Mouse (Mus musculus): ENCODE data around the gene Stx6. TPM values are rescaled to one million over a fixed set of nuclear protein-coding genes. Genes with fewer than 3 reads are reported as not detected.

The Stx6 gene
- polyA plus RNA-seq (2012), result 2.9 and 3.2 TPM in 2 replicates

- peaks cover 28% of the 10 kb centered on the region for H3K4me1 ChIP-seq (ENCODE audit: control insufficient read depth)
- peak within 1 kb of the TSS; percentile 97 for H3K4me3 ChIP-seq (replicated peaks)
- no peaks in the 10 kb centered on the region for H3K9me3 ChIP-seq (ENCODE audit: control insufficient read depth, low read length)
- TF ChIP-seq GATA1 (IDR thresholded peaks at IDR 0.05; ENCODE audit: low read length) (no peak), TAL1 (IDR thresholded peaks at IDR 0.05; ENCODE audit: low read length) (no peak)
- peaks cover 14% of the 10 kb centered on the region for H3K27me3 ChIP-seq (ENCODE audit: control insufficient read depth)
- no peaks in the 10 kb centered on the region for H3K36me3 ChIP-seq (ENCODE audit: control insufficient read depth)
Observed at GRCm38 (mm10) chr1:155158141-155158969, at the start of gene Stx6. Gene Stx6, plus strand, starts transcription at chr1:155158715.

- Histone ChIP-seq H3K27me3 (ENCODE audit: control insufficient read depth) (peaks cover 54% of the 10 kb centered on the region), H3K36me3 (ENCODE audit: control insufficient read depth) (no peaks in the 10 kb centered on the region), H3K4me1 (ENCODE audit: control insufficient read depth) (no peaks in the 10 kb centered on the region), H3K4me3 (replicated peaks) (no peak overlapping the region), H3K9me3 (ENCODE audit: control insufficient read depth, low read length) (no peaks in the 10 kb centered on the region; the same call in 1 of the 2 replicates)
- TF ChIP-seq TAL1 (IDR thresholded peaks at IDR 0.05; ENCODE audit: low read length), result no peak
- no peak for TF ChIP-seq GATA1 (IDR thresholded peaks at IDR 0.05; ENCODE audit: low read length)
Observed at GRCm38 (mm10) chr1:155109387-155110350, 48.8 kb upstream of the Stx6 start.

GRCm38 (mm10) chr1:155111491-155111890, 47.0 kb upstream of the Stx6 start:
- no peaks in the 10 kb centered on the region; the same call in 1 of the 2 replicates for H3K9me3 ChIP-seq (ENCODE audit: control insufficient read depth, low read length)
- no peak for TF ChIP-seq TAL1 (IDR thresholded peaks at IDR 0.05; ENCODE audit: low read length)
- no peak for TF ChIP-seq GATA1 (IDR thresholded peaks at IDR 0.05; ENCODE audit: low read length)
- H3K27me3 ChIP-seq (ENCODE audit: control insufficient read depth), result peaks cover 58% of the 10 kb centered on the region
- H3K4me1 ChIP-seq (ENCODE audit: control insufficient read depth), result no peaks in the 10 kb centered on the region
- H3K4me3 ChIP-seq (replicated peaks), result no peak overlapping the region
- no peaks in the 10 kb centered on the region for H3K36me3 ChIP-seq (ENCODE audit: control insufficient read depth)

GRCm38 (mm10) chr1:155112118-155112517, 46.4 kb upstream of the Stx6 start:
- Histone ChIP-seq H3K4me1 (ENCODE audit: control insufficient read depth) (no peaks in the 10 kb centered on the region), H3K9me3 (ENCODE audit: control insufficient read depth, low read length) (no peaks in the 10 kb centered on the region; the same call in 1 of the 2 replicates), H3K36me3 (ENCODE audit: control insufficient read depth) (no peaks in the 10 kb centered on the region), H3K4me3 (replicated peaks) (no peak overlapping the region), H3K27me3 (ENCODE audit: control insufficient read depth) (peaks cover 53% of the 10 kb centered on the region)
- TF ChIP-seq TAL1 (IDR thresholded peaks at IDR 0.05; ENCODE audit: low read length) (no peak), GATA1 (IDR thresholded peaks at IDR 0.05; ENCODE audit: low read length) (no peak)

- TF ChIP-seq GATA1 (IDR thresholded peaks at IDR 0.05; ENCODE audit: low read length), result no peak
- TF ChIP-seq TAL1 (IDR thresholded peaks at IDR 0.05; ENCODE audit: low read length), result 0 out of 3 replicates have a peak, but pooled peaks have one; percentile 16
- H3K27me3 ChIP-seq (ENCODE audit: control insufficient read depth), result peaks cover 53% of the 10 kb centered on the region
- no peaks in the 10 kb centered on the region; the same call in 1 of the 2 replicates for H3K9me3 ChIP-seq (ENCODE audit: control insufficient read depth, low read length)
- no peaks in the 10 kb centered on the region for H3K4me1 ChIP-seq (ENCODE audit: control insufficient read depth)
- H3K4me3 ChIP-seq (replicated peaks), result no peak overlapping the region
- H3K36me3 ChIP-seq (ENCODE audit: control insufficient read depth), result no peaks in the 10 kb centered on the region
Observed at GRCm38 (mm10) chr1:155112875-155113274, 45.6 kb upstream of the Stx6 start.

GRCm38 (mm10) chr1:155113946-155114345, 44.6 kb upstream of the Stx6 start:
- Histone ChIP-seq H3K4me1 (ENCODE audit: control insufficient read depth) (no peaks in the 10 kb centered on the region), H3K27me3 (ENCODE audit: control insufficient read depth) (peaks cover 43% of the 10 kb centered on the region), H3K36me3 (ENCODE audit: control insufficient read depth) (no peaks in the 10 kb centered on the region), H3K9me3 (ENCODE audit: control insufficient read depth, low read length) (no peaks in the 10 kb centered on the region; the same call in 1 of the 2 replicates), H3K4me3 (replicated peaks) (no peak overlapping the region)
- TF ChIP-seq GATA1 (IDR thresholded peaks at IDR 0.05; ENCODE audit: low read length), result no peak

- no peak overlapping the region for H3K4me3 ChIP-seq (replicated peaks)
- no peaks in the 10 kb centered on the region for H3K36me3 ChIP-seq (ENCODE audit: control insufficient read depth)
- peaks cover 6% of the 10 kb centered on the region for H3K27me3 ChIP-seq (ENCODE audit: control insufficient read depth)
- H3K9me3 ChIP-seq (ENCODE audit: control insufficient read depth, low read length), result no peaks in the 10 kb centered on the region
- TF ChIP-seq GATA1 (IDR thresholded peaks at IDR 0.05; ENCODE audit: low read length), result no peak
- no peak for TF ChIP-seq TAL1 (IDR thresholded peaks at IDR 0.05; ENCODE audit: low read length)
- no peaks in the 10 kb centered on the region for H3K4me1 ChIP-seq (ENCODE audit: control insufficient read depth)
Observed at GRCm38 (mm10) chr1:155119719-155120118, 38.8 kb upstream of the Stx6 start.

GRCm38 (mm10) chr1:155121977-155122939, 36.3 kb upstream of the Stx6 start:
- H3K4me1 ChIP-seq (ENCODE audit: control insufficient read depth), result no peaks in the 10 kb centered on the region
- no peak overlapping the region for H3K4me3 ChIP-seq (replicated peaks)
- TF ChIP-seq TAL1 (IDR thresholded peaks at IDR 0.05; ENCODE audit: low read length), result no peak
- no peak for TF ChIP-seq GATA1 (IDR thresholded peaks at IDR 0.05; ENCODE audit: low read length)
- H3K36me3 ChIP-seq (ENCODE audit: control insufficient read depth), result no peaks in the 10 kb centered on the region
- H3K27me3 ChIP-seq (ENCODE audit: control insufficient read depth), result no peaks in the 10 kb centered on the region
- H3K9me3 ChIP-seq (ENCODE audit: control insufficient read depth, low read length), result no peaks in the 10 kb centered on the region
